Mouse (Mus musculus): ENCODE measurements around the gene Adgrg1. TPM values are rescaled to one million over a fixed set of nuclear protein-coding genes. Genes with fewer than 3 reads are reported as not detected.
"Not testable (repeated sequence)": the region's sequence is repeated elsewhere in the genome, so short reads cannot be mapped to it uniquely, and the experiment has no call there.

Adgrg1 gene
- total RNA-seq, 1 experiment from 2014 or later: 16.6 TPM

- no peak for ATAC-seq (replicated peaks; ENCODE audit: insufficient number of reproducible peaks, low FRiP score, low TSS enrichment, poor library complexity, severe bottlenecking)
Observed at GRCm38 (mm10) chr8:95017969-95018635, 43.6 kb downstream of the Adgrg1 start.

- ATAC-seq (replicated peaks; ENCODE audit: insufficient number of reproducible peaks, low FRiP score, low TSS enrichment, poor library complexity, severe bottlenecking): no peak
Observed at GRCm38 (mm10) chr8:95020293-95020777, 45.8 kb downstream of the Adgrg1 start.

- ATAC-seq (replicated peaks; ENCODE audit: insufficient number of reproducible peaks, low FRiP score, low TSS enrichment, poor library complexity, severe bottlenecking): peak; percentile 27; the same call in 1 of the 2 replicates
Observed at GRCm38 (mm10) chr8:95020821-95021220, 46.3 kb downstream of the Adgrg1 start.

GRCm38 (mm10) chr8:95023201-95023600 is 48.6 kb downstream of the Adgrg1 start:
- ATAC-seq (replicated peaks; ENCODE audit: insufficient number of reproducible peaks, low FRiP score, low TSS enrichment, poor library complexity, severe bottlenecking): no peak

- no peak for ATAC-seq (replicated peaks; ENCODE audit: insufficient number of reproducible peaks, low FRiP score, low TSS enrichment, poor library complexity, severe bottlenecking)
Observed at GRCm38 (mm10) chr8:95024387-95024786, 49.8 kb downstream of the Adgrg1 start.

GRCm38 (mm10) chr8:95025421-95025820 is 50.9 kb downstream of the Adgrg1 start:
- ATAC-seq (replicated peaks; ENCODE audit: insufficient number of reproducible peaks, low FRiP score, low TSS enrichment, poor library complexity, severe bottlenecking): no peak

- ATAC-seq (replicated peaks; ENCODE audit: insufficient number of reproducible peaks, low FRiP score, low TSS enrichment, poor library complexity, severe bottlenecking): not testable (repeated sequence)
Observed at GRCm38 (mm10) chr8:95028391-95028790, 53.8 kb downstream of the Adgrg1 start.

GRCm38 (mm10) chr8:95037106-95037925 is 62.8 kb downstream of the Adgrg1 start:
- ATAC-seq (replicated peaks; ENCODE audit: insufficient number of reproducible peaks, low FRiP score, low TSS enrichment, poor library complexity, severe bottlenecking): peak; percentile 78

GRCm38 (mm10) chr8:95041883-95042784 is 67.6 kb downstream of the Adgrg1 start:
- no peak for ATAC-seq (replicated peaks; ENCODE audit: insufficient number of reproducible peaks, low FRiP score, low TSS enrichment, poor library complexity, severe bottlenecking)

GRCm38 (mm10) chr8:95044811-95045210 is 70.3 kb downstream of the Adgrg1 start:
- no peak for ATAC-seq (replicated peaks; ENCODE audit: insufficient number of reproducible peaks, low FRiP score, low TSS enrichment, poor library complexity, severe bottlenecking)

- ATAC-seq (replicated peaks; ENCODE audit: insufficient number of reproducible peaks, low FRiP score, low TSS enrichment, poor library complexity, severe bottlenecking): no peak
Observed at GRCm38 (mm10) chr8:95046982-95047381, 72.4 kb downstream of the Adgrg1 start.

- ATAC-seq (replicated peaks; ENCODE audit: insufficient number of reproducible peaks, low FRiP score, low TSS enrichment, poor library complexity, severe bottlenecking): no peak
Observed at GRCm38 (mm10) chr8:95047884-95048680, 73.5 kb downstream of the Adgrg1 start.

GRCm38 (mm10) chr8:95049636-95050035 is 75.1 kb downstream of the Adgrg1 start:
- ATAC-seq (replicated peaks; ENCODE audit: insufficient number of reproducible peaks, low FRiP score, low TSS enrichment, poor library complexity, severe bottlenecking): no peak

GRCm38 (mm10) chr8:95054438-95054837 is 79.9 kb downstream of the Adgrg1 start:
- no peak for ATAC-seq (replicated peaks; ENCODE audit: insufficient number of reproducible peaks, low FRiP score, low TSS enrichment, poor library complexity, severe bottlenecking)

- ATAC-seq (replicated peaks; ENCODE audit: insufficient number of reproducible peaks, low FRiP score, low TSS enrichment, poor library complexity, severe bottlenecking): peak; percentile 67; the same call in 1 of the 2 replicates
Observed at GRCm38 (mm10) chr8:95054927-95055510, 80.5 kb downstream of the Adgrg1 start, which contains the start of gene Drc7. Gene Drc7 (plus strand): TSS chr8:95055103.

- no peak for ATAC-seq (replicated peaks; ENCODE audit: insufficient number of reproducible peaks, low FRiP score, low TSS enrichment, poor library complexity, severe bottlenecking)
Observed at GRCm38 (mm10) chr8:95056414-95056813, 81.9 kb downstream of the Adgrg1 start.

GRCm38 (mm10) chr8:95058661-95059060 is 84.1 kb downstream of the Adgrg1 start:
- ATAC-seq (replicated peaks; ENCODE audit: insufficient number of reproducible peaks, low FRiP score, low TSS enrichment, poor library complexity, severe bottlenecking): no peak
